Mouse (Mus musculus) CD4-positive, CD25-positive, alpha-beta regulatory T cell, adult 4 months (primary cell): ENCODE results near the gene Ccm2. TPM values are rescaled to one million over a fixed set of nuclear protein-coding genes. Genes with fewer than 3 reads are reported as not detected.
A peak's percentile ranks its signal among the peaks of the same experiment; 100 is the strongest.

Source experiments
- ATAC-seq: one replicate; pipeline ENCODE4 v1.8.0; 2017
- polyA plus RNA-seq, 2 experiments: library from polyadenylated mRNA; unstranded; fragments of 100-300 nt; shearing (Covaris generic); gene quantifications; one replicate each; pipeline ENCODE4 v1.2.1; 2017

Gene Ccm2
- polyA plus RNA-seq, 2 experiments from 2014 or later, result 203 to 260 TPM

GRCm38 (mm10) chr11:6529961-6530360 is 16.7 kb upstream of the Ccm2 start:
- ATAC-seq, result no peak

GRCm38 (mm10) chr11:6530746-6531145 is 15.9 kb upstream of the Ccm2 start:
- no peak for ATAC-seq

- no peak for ATAC-seq
Measured at GRCm38 (mm10) chr11:6544683-6545082, 2.0 kb upstream of the Ccm2 start.

DNA sequence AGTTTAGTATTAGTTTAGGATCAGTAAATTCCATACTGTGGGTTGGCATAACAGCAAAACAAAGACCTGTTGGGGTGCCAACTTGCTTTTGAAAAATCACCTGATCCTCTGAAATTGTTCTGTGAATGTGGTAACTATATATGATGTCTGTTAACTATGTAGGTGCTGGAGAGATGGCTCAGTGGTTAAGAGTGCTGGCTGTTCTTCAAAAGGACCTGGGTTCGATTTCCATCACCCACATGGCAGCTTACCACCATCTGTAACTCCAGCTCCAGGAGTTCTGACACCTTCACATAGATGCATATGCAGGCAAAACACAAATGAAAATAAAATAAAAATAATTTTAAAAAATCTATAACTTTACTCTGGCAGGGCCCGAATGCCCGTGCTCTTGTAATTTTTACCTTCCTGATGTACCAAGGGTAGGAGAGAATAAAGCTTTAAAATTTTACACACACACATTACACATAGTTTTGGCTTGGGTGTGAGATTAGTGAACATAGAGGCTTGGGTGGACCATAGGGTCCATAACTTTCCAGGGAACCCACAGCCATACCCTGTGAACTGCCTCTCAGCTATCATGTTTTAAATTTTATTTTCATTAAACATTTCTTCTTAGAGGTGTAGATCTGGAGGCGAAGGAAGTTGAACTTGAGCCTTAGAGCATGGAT is 1.4 kb upstream of the Ccm2 start:
- no peak for ATAC-seq

GRCm38 (mm10) chr11:6545857-6546192 is 862 bp upstream of the Ccm2 start:
- ATAC-seq, result no peak

GRCm38 (mm10) chr11:6547037-6547680 is 472 bp downstream of the Ccm2 start:
- peak; percentile 35 for ATAC-seq

DNA sequence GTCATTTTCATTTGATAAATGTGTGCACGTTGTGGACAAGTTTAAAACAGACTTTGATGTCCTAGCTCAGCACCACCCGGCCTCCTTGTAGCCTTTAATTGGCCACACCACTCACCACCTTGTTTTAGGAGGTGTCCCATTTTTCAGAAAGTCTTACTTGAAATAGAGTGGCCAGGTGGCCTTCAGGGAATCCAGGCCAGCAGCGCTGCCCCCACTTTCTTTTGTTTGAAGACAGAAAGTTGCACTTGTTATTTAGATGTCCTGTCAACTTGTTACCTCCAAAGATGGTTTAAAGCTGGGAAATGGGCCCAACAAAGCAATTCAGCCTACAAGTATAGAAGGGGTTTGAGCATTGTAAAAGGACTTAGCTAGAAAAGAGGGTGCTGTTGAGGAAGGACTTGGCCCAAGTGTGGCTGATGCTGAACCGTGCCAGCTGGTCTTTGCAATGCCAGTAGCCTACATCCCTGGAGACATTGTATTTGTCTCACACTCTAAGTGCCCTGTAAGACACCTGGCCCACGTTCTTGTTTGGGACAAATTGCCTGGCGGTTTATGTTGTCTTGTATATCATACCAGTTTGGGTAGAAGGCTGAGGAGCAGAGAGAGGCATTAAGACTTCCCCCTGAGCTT is 1.1 kb downstream of the Ccm2 start:
- no peak for ATAC-seq

- ATAC-seq, result no peak
Measured at GRCm38 (mm10) chr11:6549770-6550169, 3.1 kb downstream of the Ccm2 start.

- ATAC-seq, result no peak
Measured at GRCm38 (mm10) chr11:6550201-6550600, 3.5 kb downstream of the Ccm2 start.

- no peak for ATAC-seq
Measured at GRCm38 (mm10) chr11:6558234-6558633, 11.5 kb downstream of the Ccm2 start.

DNA sequence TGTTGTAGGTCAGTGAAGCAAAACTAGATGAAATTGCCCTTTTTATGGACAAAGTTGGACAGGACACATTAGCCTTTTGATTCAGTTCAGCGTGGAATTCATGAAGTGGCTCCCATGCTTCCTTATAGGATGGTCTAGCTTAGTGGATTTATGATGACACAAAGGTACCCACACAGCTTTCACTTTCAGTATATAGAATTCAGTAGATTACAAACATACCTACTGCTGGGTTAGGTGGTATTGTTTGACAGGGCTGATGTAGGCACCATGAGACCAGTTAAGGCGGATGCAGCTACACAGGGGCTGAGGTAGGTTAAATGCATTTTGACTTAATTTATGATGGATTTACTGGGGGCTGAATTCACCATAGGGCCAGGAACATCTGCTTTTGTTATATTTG is 13.3 kb downstream of the Ccm2 start:
- ATAC-seq, result peak; percentile 68

DNA sequence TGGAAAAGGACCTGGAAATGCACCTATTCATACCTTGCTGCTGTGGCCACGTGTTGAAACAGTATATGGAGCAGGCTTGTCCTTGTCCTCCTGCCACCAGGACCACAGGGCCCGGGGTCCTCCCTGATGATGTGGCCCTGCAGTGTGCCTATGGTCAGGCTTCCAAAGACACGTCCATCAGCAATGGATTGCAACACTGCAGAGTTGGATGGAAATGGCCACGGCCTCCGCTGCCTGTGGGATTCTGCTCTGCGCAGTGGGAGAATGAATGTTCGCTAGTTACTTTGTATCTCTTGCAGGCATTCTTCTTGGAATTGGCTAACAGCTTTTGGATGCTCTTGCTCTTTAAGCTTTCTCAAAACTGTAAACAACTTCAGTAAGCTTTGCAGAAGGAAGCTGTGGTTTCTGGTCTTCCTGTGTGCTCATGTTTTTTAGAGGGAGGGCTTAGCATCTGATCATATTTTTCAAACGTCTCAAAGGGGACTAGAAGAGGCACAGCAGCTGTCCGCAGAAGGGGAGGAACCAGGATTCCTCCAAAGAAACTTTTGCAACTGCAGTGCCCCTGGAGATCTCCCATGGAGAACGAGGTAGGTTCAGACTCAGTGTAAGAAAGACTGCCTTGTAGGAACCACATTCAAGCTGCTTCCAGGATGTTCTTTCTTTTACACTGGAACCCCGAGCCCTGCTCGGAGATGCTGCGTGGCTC is 14.1 kb downstream of the Ccm2 start:
- peak; percentile 79 for ATAC-seq

- no peak for ATAC-seq
Measured at GRCm38 (mm10) chr11:6561474-6561873, 14.8 kb downstream of the Ccm2 start.

- ATAC-seq, result peak; percentile 18
Measured at GRCm38 (mm10) chr11:6562359-6562758, 15.7 kb downstream of the Ccm2 start.

DNA sequence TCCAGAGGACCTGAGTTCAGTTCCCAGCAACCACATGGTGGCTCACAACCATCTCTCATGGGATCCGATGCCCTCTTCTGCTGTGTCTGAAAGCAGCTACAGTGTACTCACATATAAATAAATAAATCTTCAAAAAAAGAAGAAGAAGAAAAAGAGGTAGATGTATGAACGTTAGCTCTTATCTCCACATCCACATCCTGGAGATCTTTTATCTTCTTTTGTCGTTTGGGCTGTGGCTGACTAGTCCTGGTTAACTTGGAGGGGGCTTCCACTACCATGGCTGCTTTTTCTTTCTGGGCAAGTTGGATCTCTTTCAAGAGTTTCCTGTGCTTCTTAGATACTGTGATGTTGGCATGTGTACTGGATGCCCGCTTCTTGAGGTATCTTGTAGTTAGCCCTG is 16.5 kb downstream of the Ccm2 start:
- ATAC-seq, result no peak

DNA sequence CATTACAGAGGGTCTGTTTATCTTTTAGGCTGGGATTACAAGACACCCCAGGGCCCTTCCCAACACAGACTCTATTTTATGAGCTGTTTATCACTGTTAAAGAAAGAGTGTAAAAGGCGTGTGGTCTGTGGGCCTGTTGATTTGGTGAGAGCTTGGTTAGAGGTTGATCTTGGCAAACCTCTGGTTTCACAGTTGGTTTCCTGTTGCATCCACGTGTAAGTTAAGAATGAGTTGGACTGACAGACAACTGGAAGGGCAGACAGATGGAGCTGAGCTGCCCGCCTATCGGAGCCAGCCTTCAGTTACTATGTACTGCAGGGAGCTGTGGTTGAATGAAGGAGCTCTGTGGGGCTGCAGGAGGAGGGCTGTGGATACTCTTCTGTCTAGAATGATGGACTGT is 19.8 kb downstream of the Ccm2 start:
- peak; percentile 18 for ATAC-seq

DNA sequence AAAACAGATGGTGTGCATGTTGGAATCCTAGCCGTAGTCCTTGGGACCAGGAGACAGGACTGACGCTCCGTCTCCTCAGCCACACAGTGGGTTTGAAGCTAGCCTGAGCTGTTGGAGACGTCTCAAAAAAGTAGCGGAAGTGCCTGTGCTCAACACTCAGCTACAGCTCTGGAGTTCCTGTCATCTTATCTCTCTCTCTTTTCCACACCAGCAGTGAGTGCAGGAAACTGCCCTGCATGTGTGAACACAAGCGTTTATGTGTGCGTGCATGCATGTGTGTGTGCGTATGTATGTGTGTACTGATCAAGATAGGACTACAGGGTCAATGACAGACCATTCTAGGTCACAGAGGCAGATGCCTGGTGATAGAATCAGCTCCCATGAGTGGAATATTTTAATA is 21.3 kb downstream of the Ccm2 start:
- peak; percentile 81 for ATAC-seq

GRCm38 (mm10) chr11:6568584-6569409 is 22.1 kb downstream of the Ccm2 start:
- ATAC-seq, result no peak

- no peak for ATAC-seq
Measured at GRCm38 (mm10) chr11:6569410-6569777, 22.7 kb downstream of the Ccm2 start.

DNA sequence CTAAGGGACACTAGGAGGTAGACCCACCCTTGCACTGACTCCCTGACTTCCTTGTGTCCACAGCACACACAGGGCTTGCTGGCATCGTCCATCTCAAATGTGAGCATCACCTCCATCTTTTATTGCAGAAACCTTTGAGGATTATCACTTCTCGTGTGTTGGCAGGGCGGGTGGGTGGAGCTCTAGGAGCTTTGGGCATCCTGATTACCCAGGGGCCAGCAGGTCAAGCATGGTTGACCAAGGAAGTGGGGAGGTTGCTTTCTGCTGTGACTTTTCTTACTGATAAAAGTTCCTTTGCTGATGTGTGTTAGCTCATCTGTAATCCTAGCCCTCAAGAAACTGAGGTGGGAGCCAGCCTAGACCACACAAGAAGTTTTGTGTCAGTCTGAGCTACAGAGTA is 29.5 kb downstream of the Ccm2 start:
- ATAC-seq, result no peak

DNA sequence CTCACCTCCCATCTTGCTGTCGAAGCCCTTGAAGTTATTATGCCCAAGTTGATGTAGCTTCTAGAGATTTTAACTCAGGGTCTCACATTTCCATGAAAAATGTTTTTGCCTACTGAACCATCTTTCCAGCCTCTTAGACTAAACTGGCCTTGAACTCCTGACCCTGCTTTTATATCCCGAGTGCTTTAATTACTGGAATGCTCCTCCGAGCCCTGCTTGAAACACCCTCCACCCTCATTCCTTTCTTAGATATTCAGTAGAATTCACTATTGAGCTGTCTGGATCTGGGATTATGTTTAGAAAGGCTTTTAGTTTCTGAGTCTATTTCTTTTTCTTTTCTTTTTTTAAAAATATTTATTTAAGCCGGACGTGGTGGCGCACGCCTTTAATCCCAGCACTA is 32.7 kb downstream of the Ccm2 start:
- no peak for ATAC-seq

- no peak for ATAC-seq
Measured at GRCm38 (mm10) chr11:6580065-6580750, 33.5 kb downstream of the Ccm2 start.
